Mouse (Mus musculus) bone marrow, adult 2 months (tissue): ENCODE measurements around the gene Rab12.

Experiments used
- CTCF ChIP-seq: fragments of 200-500 bp; IDR thresholded peaks from 2 replicates; pipeline ENCODE4 v1.5.1; 2011; ENCODE audit warnings: low read length, control low read depth; ENCODE audit not compliant: control insufficient read depth, insufficient read depth
- POLR2A ChIP-seq: fragments of 200-500 bp; IDR thresholded peaks from 2 replicates; pipeline ENCODE4 v1.6.1; 2011; ENCODE audit warnings: low read depth, mild to moderate bottlenecking, control low read depth, low read length, borderline replicate concordance; ENCODE audit not compliant: control insufficient read depth

- TF ChIP-seq POLR2A (no peak), CTCF (no peak)
Observed at GRCm38 (mm10) chr17:66503466-66503865, 16.1 kb downstream of the Rab12 start.
